Mouse (Mus musculus) limb, embryonic 10.5 days (tissue): ENCODE measurements around the gene Rbbp4. TPM values are rescaled to one million over a fixed set of nuclear protein-coding genes. Genes with fewer than 3 reads are reported as not detected.
"Not testable (repeated sequence)": the region's sequence is repeated elsewhere in the genome, so short reads cannot be mapped to it uniquely, and the experiment has no call there.

ENCODE experiments used
- DNase-seq: peaks from one replicate; pipeline ENCODE4 v3.0.0-alpha.2; 2017; ENCODE audit warnings: low spot score
- H3K27ac ChIP-seq: fragments of 300-500 bp; sonication (generic); 2 replicates; pipeline ENCODE4 v1.5.1; 2016; ENCODE audit warnings: mild to moderate bottlenecking
- H3K27me3 ChIP-seq: fragments of 300-500 bp; sonication (generic); 2 replicates; pipeline ENCODE4 v1.6.1; 2016; ENCODE audit warnings: low read depth, mild to moderate bottlenecking; ENCODE audit not compliant: poor library complexity, severe bottlenecking
- H3K36me3 ChIP-seq: fragments of 300-500 bp; sonication (generic); 2 replicates; pipeline ENCODE4 v1.6.1; 2016; ENCODE audit warnings: mild to moderate bottlenecking, moderate library complexity
- H3K4me1 ChIP-seq: fragments of 300-500 bp; sonication (generic); 2 replicates; pipeline ENCODE4 v1.6.1; 2016
- H3K4me3 ChIP-seq: fragments of 300-500 bp; sonication (generic); 2 replicates; pipeline ENCODE4 v1.5.1; 2016; ENCODE audit warnings: mild to moderate bottlenecking, moderate library complexity
- H3K9me3 ChIP-seq: fragments of 300-500 bp; sonication (generic); replicated peaks from 2 replicates; pipeline ENCODE4 v1.6.1; 2016; ENCODE audit warnings: mild to moderate bottlenecking
- WGBS: fragments of 180-500 bp; shearing (Covaris S2); methylation state at CpG from one replicate; pipeline ENCODE4 v1.1.7; 2016; 5-methylcytosine and 5-hydroxymethylcytosine counted together
- polyA plus RNA-seq: library from polyadenylated mRNA; unstranded; fragments of >200 nt; fragmentation: Nextera tagmentation; extraction: Ambion mirVana; gene quantifications from 2 replicates; pipeline ENCODE4 v1.2.1, GENCODE M21; 2016

Gene Rbbp4
- polyA plus RNA-seq, 1 experiment from 2014 or later, result 589 TPM

GRCm38 (mm10) chr4:129373202-129373976 lies 38.2 kb upstream of the Rbbp4 start:
- H3K27ac ChIP-seq, result no peak overlapping the region
- DNase-seq, result no peak
- peaks cover 20% of the 10 kb centered on the region for H3K4me1 ChIP-seq
- peaks cover 41% of the 10 kb centered on the region for H3K27me3 ChIP-seq
- H3K9me3 ChIP-seq, result no peaks in the 10 kb centered on the region
- H3K4me3 ChIP-seq, result no peak overlapping the region
- no peaks in the 10 kb centered on the region for H3K36me3 ChIP-seq
- 46% methylated on average over 8 of the region's 8 CpGs for WGBS

GRCm38 (mm10) chr4:129371391-129371790 lies 36.2 kb upstream of the Rbbp4 start:
- Histone ChIP-seq H3K4me3 (no peak overlapping the region), H3K36me3 (no peaks in the 10 kb centered on the region), H3K27me3 (peaks cover 22% of the 10 kb centered on the region), H3K9me3 (no peaks in the 10 kb centered on the region), H3K4me1 (peaks cover 12% of the 10 kb centered on the region), H3K27ac (no peak overlapping the region)
- no peak for DNase-seq
- WGBS, result 89% methylated on average over 3 of the region's 3 CpGs

DNA sequence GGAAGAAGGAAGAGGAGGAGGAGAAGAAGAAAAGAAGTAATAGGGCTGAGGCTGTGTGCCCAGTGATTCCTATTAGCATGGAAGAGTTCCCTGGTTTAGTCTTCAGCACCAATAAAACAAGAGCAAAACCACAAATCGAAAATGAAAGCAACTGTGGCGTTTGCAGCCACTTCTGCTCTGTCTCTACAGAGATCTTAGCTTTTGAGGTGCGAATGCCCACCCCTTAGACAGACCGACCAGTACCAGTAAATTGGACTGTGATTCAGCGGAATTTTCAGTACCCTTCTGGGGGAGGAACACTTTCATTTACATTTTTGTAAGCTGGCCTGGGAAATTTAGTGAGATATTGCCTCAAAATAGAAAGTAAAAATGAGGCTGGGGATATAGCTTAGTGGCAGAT lies 30.1 kb upstream of the Rbbp4 start:
- 88% methylated on average over 5 of the region's 5 CpGs for WGBS
- H3K27ac ChIP-seq, result no peak overlapping the region
- no peaks in the 10 kb centered on the region for H3K27me3 ChIP-seq

GRCm38 (mm10) chr4:129364379-129364778 lies 29.2 kb upstream of the Rbbp4 start:
- no peaks in the 10 kb centered on the region for H3K27me3 ChIP-seq
- DNase-seq, result no peak
- WGBS, result 90% methylated on average over 3 of the region's 3 CpGs
- no peaks in the 10 kb centered on the region for H3K9me3 ChIP-seq
- peaks cover 14% of the 10 kb centered on the region for H3K36me3 ChIP-seq
- no peaks in the 10 kb centered on the region for H3K4me1 ChIP-seq
- H3K27ac ChIP-seq, result no peak overlapping the region
- no peak overlapping the region for H3K4me3 ChIP-seq

More for the DNA sequence above, 30.1 kb upstream of the Rbbp4 start:
- H3K36me3 ChIP-seq, result peaks cover 5% of the 10 kb centered on the region; the same call in 1 of the 2 replicates
- DNase-seq, result no peak
- H3K4me1 ChIP-seq, result no peaks in the 10 kb centered on the region
- H3K9me3 ChIP-seq, result no peaks in the 10 kb centered on the region
- no peak overlapping the region for H3K4me3 ChIP-seq

- Histone ChIP-seq H3K4me1 (no peaks in the 10 kb centered on the region), H3K9me3 (no peaks in the 10 kb centered on the region), H3K36me3 (peaks cover 15% of the 10 kb centered on the region), H3K4me3 (no peak overlapping the region), H3K27ac (no peak overlapping the region), H3K27me3 (no peaks in the 10 kb centered on the region)
- 93% methylated on average over 9 of the region's 9 CpGs for WGBS
- no peak for DNase-seq
Measured at GRCm38 (mm10) chr4:129363463-129363862, 28.3 kb upstream of the Rbbp4 start.

DNA sequence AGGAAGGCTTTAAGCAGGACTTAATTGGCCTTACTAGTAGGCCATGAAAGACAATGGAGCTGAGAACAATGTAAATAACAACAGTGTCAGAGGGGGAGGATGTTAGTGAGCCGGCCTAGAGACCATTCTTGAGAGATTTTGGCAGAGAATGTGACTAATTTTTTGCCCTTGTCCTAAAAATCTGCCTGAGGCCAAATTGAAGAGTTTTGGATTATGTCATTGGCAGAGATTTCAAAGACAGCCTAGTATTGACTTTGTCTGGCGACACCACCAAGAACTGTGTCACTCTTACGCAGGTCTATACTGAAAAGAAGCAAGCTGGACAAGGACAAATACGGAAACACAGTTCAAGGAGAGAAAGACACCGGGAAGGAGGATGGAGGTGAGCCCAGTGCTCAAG lies 27.6 kb upstream of the Rbbp4 start:
- 80% methylated on average over 5 of the region's 5 CpGs for WGBS
- H3K9me3 ChIP-seq, result no peaks in the 10 kb centered on the region
- H3K27me3 ChIP-seq, result no peaks in the 10 kb centered on the region
- DNase-seq, result no peak
- H3K4me1 ChIP-seq, result no peaks in the 10 kb centered on the region
- no peak overlapping the region for H3K4me3 ChIP-seq
- no peak overlapping the region for H3K27ac ChIP-seq
- H3K36me3 ChIP-seq, result peaks cover 17% of the 10 kb centered on the region

- DNase-seq, H3K4me3 ChIP-seq, H3K27ac ChIP-seq, H3K4me1 ChIP-seq, H3K27me3 ChIP-seq, H3K9me3 ChIP-seq: not testable (repeated sequence)
- WGBS, result 90% methylated on average over 3 of the region's 3 CpGs
- H3K36me3 ChIP-seq, result peaks cover 22% of the 10 kb centered on the region
Measured at GRCm38 (mm10) chr4:129362238-129362637, 27.1 kb upstream of the Rbbp4 start.

DNA sequence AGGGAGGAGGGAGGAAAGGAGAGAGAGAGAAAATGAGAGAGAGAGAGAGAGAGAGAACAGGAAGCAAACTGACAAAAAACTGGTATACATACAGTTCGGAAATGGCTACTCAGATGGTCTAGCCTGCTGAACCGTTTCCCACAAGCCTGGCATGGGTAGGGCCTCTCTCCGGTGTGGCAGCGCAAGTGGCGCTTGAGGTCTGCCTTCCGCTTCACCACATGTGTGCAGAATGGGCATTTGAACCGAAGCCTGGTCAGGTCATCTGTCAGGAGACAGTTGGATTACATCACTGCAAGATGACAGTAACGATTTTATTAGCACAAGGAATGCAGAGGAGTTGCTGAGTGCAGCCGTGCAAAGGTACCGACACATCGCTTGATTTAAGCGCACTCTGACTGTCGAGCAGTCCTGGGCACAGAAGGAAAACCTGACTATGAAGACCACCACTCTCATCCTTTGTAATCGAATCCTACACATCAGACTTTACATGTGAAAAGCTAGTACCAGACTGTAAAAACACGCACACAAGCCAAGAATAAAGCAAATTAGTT lies 22.5 kb upstream of the Rbbp4 start:
- 84% methylated on average over 15 of the region's 15 CpGs for WGBS
- no peak for DNase-seq
- no peaks in the 10 kb centered on the region for H3K27me3 ChIP-seq
- no peaks in the 10 kb centered on the region for H3K4me1 ChIP-seq
- H3K27ac ChIP-seq, result no peak overlapping the region
- peaks cover 36% of the 10 kb centered on the region for H3K36me3 ChIP-seq
- no peaks in the 10 kb centered on the region for H3K9me3 ChIP-seq
- H3K4me3 ChIP-seq, result no peak overlapping the region

DNA sequence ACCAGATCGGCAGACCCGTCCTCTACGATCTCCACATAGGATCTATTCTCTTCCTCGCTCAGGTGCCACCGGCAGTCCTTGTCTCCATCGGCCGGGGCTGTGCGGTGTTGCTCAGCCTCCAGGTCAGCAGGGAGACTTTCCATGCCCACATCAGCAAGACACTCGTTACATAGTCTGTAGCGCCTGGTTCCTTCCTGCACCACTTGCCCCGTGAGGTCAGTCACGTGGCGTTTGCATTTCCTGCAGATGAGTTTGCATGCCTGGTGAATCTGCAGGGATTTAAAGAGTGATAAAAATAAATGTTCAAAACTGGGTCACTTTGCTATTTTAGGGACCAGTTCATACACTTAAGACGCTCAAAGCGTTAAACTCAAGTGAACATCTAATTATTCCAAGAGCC lies 19.1 kb upstream of the Rbbp4 start:
- WGBS, result 89% methylated on average over 15 of the region's 15 CpGs

GRCm38 (mm10) chr4:129353176-129353575 lies 18.0 kb upstream of the Rbbp4 start:
- peaks cover 28% of the 10 kb centered on the region for H3K36me3 ChIP-seq
- no peak overlapping the region for H3K27ac ChIP-seq
- WGBS, result 91% methylated on average over 12 of the region's 12 CpGs

More for the DNA sequence above, 19.1 kb upstream of the Rbbp4 start:
- Histone ChIP-seq H3K9me3 (no peaks in the 10 kb centered on the region), H3K27ac (no peak overlapping the region), H3K4me3 (no peak overlapping the region), H3K36me3 (peaks cover 28% of the 10 kb centered on the region), H3K27me3 (no peaks in the 10 kb centered on the region), H3K4me1 (no peaks in the 10 kb centered on the region)
- DNase-seq, result no peak

DNA sequence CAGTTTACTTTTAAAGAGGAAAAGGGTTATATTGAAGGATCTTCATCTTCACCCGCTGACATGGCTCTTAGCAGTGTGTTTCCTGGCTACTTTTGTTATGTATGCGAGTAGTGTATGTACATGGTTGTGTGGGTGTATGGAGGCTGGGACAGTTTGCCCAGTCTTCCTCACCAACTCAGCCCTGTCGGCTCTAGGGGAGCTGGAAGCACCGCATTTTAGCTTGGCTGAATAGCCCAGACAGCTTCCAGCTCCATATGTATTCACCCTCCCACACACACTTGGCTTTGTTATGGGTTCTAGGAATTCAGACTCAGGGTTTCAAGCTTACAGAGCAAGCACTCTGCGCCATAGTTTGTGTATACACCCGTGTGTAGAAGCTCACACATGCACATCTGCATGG lies 15.9 kb upstream of the Rbbp4 start:
- 79% methylated on average over 6 of the region's 6 CpGs for WGBS
- Histone ChIP-seq H3K4me1 (no peaks in the 10 kb centered on the region), H3K9me3 (no peaks in the 10 kb centered on the region), H3K27ac (no peak overlapping the region), H3K27me3 (no peaks in the 10 kb centered on the region), H3K4me3 (no peak overlapping the region), H3K36me3 (peaks cover 33% of the 10 kb centered on the region)
- DNase-seq, result no peak

More at GRCm38 (mm10) chr4:129353176-129353575, 18.0 kb upstream of the Rbbp4 start:
- Histone ChIP-seq H3K9me3 (no peaks in the 10 kb centered on the region), H3K4me1 (no peaks in the 10 kb centered on the region), H3K27me3 (no peaks in the 10 kb centered on the region), H3K4me3 (no peak overlapping the region)
- no peak for DNase-seq

GRCm38 (mm10) chr4:129350644-129351043 lies 15.5 kb upstream of the Rbbp4 start:
- peak; percentile 91 for DNase-seq
- Histone ChIP-seq H3K27me3 (no peaks in the 10 kb centered on the region), H3K4me1 (no peaks in the 10 kb centered on the region), H3K4me3 (no peak overlapping the region), H3K9me3 (no peaks in the 10 kb centered on the region), H3K36me3 (peaks cover 33% of the 10 kb centered on the region), H3K27ac (no peak overlapping the region)
- 15% methylated on average over 1 of the region's 1 CpGs for WGBS

DNA sequence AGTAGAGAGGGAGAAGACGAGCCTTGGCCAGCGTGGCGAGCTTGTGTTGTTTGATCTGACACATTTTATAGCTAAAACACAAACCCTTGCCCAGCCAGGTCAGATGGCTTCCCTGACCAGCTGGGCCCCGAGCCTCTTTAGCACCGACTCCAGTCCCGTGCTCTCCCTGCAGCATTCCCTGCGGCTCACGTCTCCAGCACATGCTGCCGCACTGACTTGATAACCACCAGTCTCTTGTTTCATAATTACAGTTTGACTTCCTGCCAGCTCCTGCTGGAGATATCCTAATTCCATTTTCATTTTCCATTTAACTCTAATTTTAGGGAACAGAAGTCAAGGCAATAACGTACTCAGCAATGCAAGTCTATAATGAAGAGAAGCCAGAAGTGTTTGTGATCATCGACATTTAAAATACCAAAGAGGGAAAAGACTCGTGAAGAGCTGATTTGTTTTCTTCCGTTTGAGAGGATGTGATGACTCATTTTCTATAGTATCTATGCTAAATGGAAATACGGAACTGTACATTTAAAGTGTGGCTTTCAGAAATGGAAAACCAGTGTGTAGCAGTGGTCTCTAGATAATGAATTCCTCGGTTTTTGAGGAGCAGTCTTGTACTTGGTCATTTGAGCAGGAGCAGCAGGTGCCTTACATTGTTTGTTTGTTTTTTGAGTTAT lies 11.4 kb upstream of the Rbbp4 start:
- 88% methylated on average over 15 of the region's 15 CpGs for WGBS

More for the DNA sequence above, 11.4 kb upstream of the Rbbp4 start:
- H3K4me3 ChIP-seq, result no peak overlapping the region
- H3K4me1 ChIP-seq, result no peaks in the 10 kb centered on the region
- H3K36me3 ChIP-seq, result peaks cover 63% of the 10 kb centered on the region
- H3K9me3 ChIP-seq, result no peaks in the 10 kb centered on the region
- no peaks in the 10 kb centered on the region for H3K27me3 ChIP-seq
- no peak overlapping the region for H3K27ac ChIP-seq
- DNase-seq, result no peak
